Mouse (Mus musculus) MEL (cell line): ENCODE results near the gene Cpsf4. TPM values are rescaled to one million over a fixed set of nuclear protein-coding genes. Genes with fewer than 3 reads are reported as not detected.

Experiments used
- DNase-seq: peaks from one replicate; pipeline ENCODE4 v3.0.0; 2011; ENCODE audit warnings: low read depth, low spot score
- H3K27ac ChIP-seq: 2 replicates; pipeline ENCODE4 v1.5.1; 2012; ENCODE audit warnings: low read depth, mild to moderate bottlenecking, control low read depth, low read length, moderate library complexity; ENCODE audit not compliant: control insufficient read depth
- H3K27me3 ChIP-seq, 2 experiments: fragments of 150-350 bp in 1 of 2; sonication (generic) in 1 of 2; 2 replicates each; pipeline ENCODE4 v1.6.1; 2012; ENCODE audit warnings: low read length in 2 of 2, mild to moderate bottlenecking in 2 of 2, improper control_type of control experiment in 1 of 2, moderate library complexity in 1 of 2; ENCODE audit not compliant: insufficient read depth in 2 of 2, control insufficient read depth in 1 of 2
- H3K36me3 ChIP-seq, 2 experiments: 2 replicates each; pipeline ENCODE4 v1.6.1; 2012 to 2014; ENCODE audit warnings: low read length in 2 of 2, improper control_type of control experiment in 1 of 2, inconsistent platforms in 1 of 2, mild to moderate bottlenecking in 1 of 2; ENCODE audit not compliant: insufficient read depth in 2 of 2, control insufficient read depth in 1 of 2
- H3K4me1 ChIP-seq, 2 experiments: fragments of 150-350 bp in 1 of 2; sonication (generic) in 1 of 2; 2 replicates each; pipeline ENCODE4 v1.6.1; 2012; ENCODE audit warnings: low read length in 2 of 2, improper control_type of control experiment in 1 of 2, mild to moderate bottlenecking in 1 of 2; ENCODE audit not compliant: insufficient read depth in 2 of 2, control insufficient read depth in 1 of 2
- H3K4me3 ChIP-seq, 2 experiments: fragments of 150-350 bp in 1 of 2; sonication (generic) in 1 of 2; 2 replicates each; pipeline ENCODE4 v1.5.1; 2012; ENCODE audit warnings: low read depth in 2 of 2, low read length in 2 of 2, mild to moderate bottlenecking in 2 of 2, moderate library complexity in 2 of 2, control low read depth in 1 of 2, improper control_type of control experiment in 1 of 2; ENCODE audit not compliant: control insufficient read depth in 1 of 2, insufficient read depth in 1 of 2
- H3K79me2 ChIP-seq: 2 replicates; pipeline ENCODE4 v1.6.1; 2012; ENCODE audit warnings: mild to moderate bottlenecking, low read length, moderate library complexity; ENCODE audit not compliant: control insufficient read depth, poor library complexity, insufficient read depth
- H3K9ac ChIP-seq: 2 replicates; pipeline ENCODE4 v1.6.1; 2012; ENCODE audit warnings: low read depth, mild to moderate bottlenecking, control low read depth, low read length, moderate library complexity; ENCODE audit not compliant: control insufficient read depth, poor library complexity, severe bottlenecking
- H3K9me3 ChIP-seq: fragments of 150-350 bp; sonication (generic); replicated peaks from 2 replicates; pipeline ENCODE4 v1.6.1; 2012; ENCODE audit warnings: mild to moderate bottlenecking, low read length, improper control_type of control experiment, moderate library complexity; ENCODE audit not compliant: insufficient read depth
- BHLHE40 ChIP-seq: IDR thresholded peaks from 2 replicates; pipeline ENCODE4 v1.6.1; 2012; ENCODE audit warnings: low read depth, mild to moderate bottlenecking, inconsistent platforms, low read length, improper control_type of control experiment, borderline replicate concordance
- CHD1 ChIP-seq: IDR thresholded peaks from 2 replicates; pipeline ENCODE4 v1.6.1; 2012; ENCODE audit warnings: low read depth, mild to moderate bottlenecking, inconsistent platforms, low read length, improper control_type of control experiment
- CTCF ChIP-seq, 3 experiments: IDR thresholded peaks in 2 of 3; conservative IDR thresholded peaks in 1 of 3; 2 replicates each; pipeline ENCODE4 v1.5.1; 2011 to 2012; ENCODE audit warnings: low read length in 3 of 3, low read depth in 2 of 3, mild to moderate bottlenecking in 2 of 3, improper control_type of control experiment in 1 of 3, inconsistent platforms in 1 of 3, mixed read lengths in 1 of 3, moderate library complexity in 1 of 3; ENCODE audit not compliant: control insufficient read depth in 1 of 3, insufficient read depth in 1 of 3, poor library complexity in 1 of 3, severe bottlenecking in 1 of 3
- E2F4 ChIP-seq: IDR thresholded peaks from 2 replicates; pipeline ENCODE4 v1.6.1; 2011; ENCODE audit warnings: low read depth, low read length, improper control_type of control experiment, borderline replicate concordance
- ELF1 ChIP-seq: IDR thresholded peaks from 2 replicates; pipeline ENCODE4 v1.6.1; 2014; ENCODE audit warnings: low read depth, mild to moderate bottlenecking, inconsistent platforms, low read length, improper control_type of control experiment, moderate library complexity
- EP300 ChIP-seq, 2 experiments: IDR thresholded peaks; 2 replicates each; pipeline ENCODE4 v1.6.1; 2011; ENCODE audit warnings: improper control_type of control experiment in 2 of 2, low read length in 2 of 2, low read depth in 1 of 2, mild to moderate bottlenecking in 1 of 2
- ETS1 ChIP-seq: IDR thresholded peaks from 2 replicates; pipeline ENCODE4 v1.6.1; 2012; ENCODE audit warnings: low read depth, mild to moderate bottlenecking, inconsistent platforms, low read length, improper control_type of control experiment, moderate library complexity
- GATA1 ChIP-seq: IDR thresholded peaks from 2 replicates; pipeline ENCODE4 v1.6.1; 2011; ENCODE audit warnings: low read depth, low read length, improper control_type of control experiment
- JUND ChIP-seq: IDR thresholded peaks from 2 replicates; pipeline ENCODE4 v1.6.1; 2011; ENCODE audit warnings: low read depth, mild to moderate bottlenecking, improper control_type of control experiment, low read length
- KAT2A ChIP-seq: conservative IDR thresholded peaks from 2 replicates; pipeline ENCODE4 v1.6.1; 2012; ENCODE audit warnings: low read depth, low read length, improper control_type of control experiment, inconsistent platforms
- MEF2A ChIP-seq: IDR thresholded peaks from 2 replicates; pipeline ENCODE4 v1.6.1; 2014; ENCODE audit warnings: low read depth, mild to moderate bottlenecking, inconsistent platforms, low read length, improper control_type of control experiment; ENCODE audit not compliant: poor library complexity, insufficient replicate concordance, severe bottlenecking; ENCODE audit errors: extremely low read depth
- MYB ChIP-seq: IDR thresholded peaks from 2 replicates; pipeline ENCODE4 v1.6.1; 2011; ENCODE audit warnings: mild to moderate bottlenecking, low read depth, low read length, improper control_type of control experiment
- MYC ChIP-seq: IDR thresholded peaks from 2 replicates; pipeline ENCODE4 v1.6.1; 2011; ENCODE audit warnings: low read depth, mild to moderate bottlenecking, low read length, improper control_type of control experiment, moderate library complexity
- NELFE ChIP-seq: IDR thresholded peaks from 2 replicates; pipeline ENCODE4 v1.6.1; 2011; ENCODE audit warnings: low read depth, low read length, improper control_type of control experiment
- NRF1 ChIP-seq: IDR thresholded peaks from 2 replicates; pipeline ENCODE4 v1.6.1; 2014; ENCODE audit warnings: low read depth, mild to moderate bottlenecking, inconsistent platforms, low read length, improper control_type of control experiment, moderate library complexity; ENCODE audit not compliant: poor library complexity, insufficient read depth, severe bottlenecking
- POLR2A ChIP-seq, 2 experiments: IDR thresholded peaks; 2 replicates each; pipeline ENCODE4 v1.6.1; 2011 to 2012; ENCODE audit warnings: low read length in 2 of 2, mild to moderate bottlenecking in 2 of 2, control low read depth in 1 of 2, improper control_type of control experiment in 1 of 2, low read depth in 1 of 2, moderate library complexity in 1 of 2; ENCODE audit not compliant: control insufficient read depth in 1 of 2, insufficient read depth in 1 of 2, poor library complexity in 1 of 2
- POLR2AphosphoS2 ChIP-seq: IDR thresholded peaks from 2 replicates; pipeline ENCODE4 v1.6.1; 2011; ENCODE audit warnings: low read length, improper control_type of control experiment
- POLR2AphosphoS5 ChIP-seq: IDR thresholded peaks from 2 replicates; pipeline ENCODE4 v1.6.1; 2012; ENCODE audit warnings: low read depth, borderline replicate concordance, mild to moderate bottlenecking, inconsistent platforms, low read length, moderate library complexity, mixed read lengths
- RAD21 ChIP-seq: IDR thresholded peaks from 2 replicates; pipeline ENCODE4 v1.6.1; 2011; ENCODE audit warnings: mild to moderate bottlenecking, low read depth, low read length, improper control_type of control experiment
- RCOR1 ChIP-seq: IDR thresholded peaks from 2 replicates; pipeline ENCODE4 v1.6.1; 2012; ENCODE audit warnings: low read depth, mild to moderate bottlenecking, inconsistent platforms, low read length, improper control_type of control experiment
- SIN3A ChIP-seq: IDR thresholded peaks from 2 replicates; pipeline ENCODE4 v1.6.1; 2012; ENCODE audit warnings: low read length, improper control_type of control experiment, inconsistent platforms
- TAL1 ChIP-seq: IDR thresholded peaks from 2 replicates; pipeline ENCODE4 v1.6.1; 2012; ENCODE audit warnings: mild to moderate bottlenecking, inconsistent platforms, low read length, moderate library complexity, mixed read lengths
- TBP ChIP-seq: IDR thresholded peaks from 2 replicates; pipeline ENCODE4 v1.8.0; 2011; ENCODE audit warnings: low read depth, low read length, improper control_type of control experiment
- TCF12 ChIP-seq: IDR thresholded peaks from 2 replicates; pipeline ENCODE4 v1.6.1; 2014; ENCODE audit warnings: low read depth, mild to moderate bottlenecking, inconsistent platforms, low read length, improper control_type of control experiment, moderate library complexity
- UBTF ChIP-seq: IDR thresholded peaks from 2 replicates; pipeline ENCODE4 v1.6.1; 2012; ENCODE audit warnings: low read depth, mild to moderate bottlenecking, inconsistent platforms, low read length, improper control_type of control experiment, moderate library complexity, borderline replicate concordance; ENCODE audit not compliant: insufficient read depth
- USF1 ChIP-seq: IDR thresholded peaks from 2 replicates; pipeline ENCODE4 v1.6.1; 2014; ENCODE audit warnings: low read depth, mild to moderate bottlenecking, inconsistent platforms, low read length, improper control_type of control experiment, moderate library complexity
- USF2 ChIP-seq, 2 experiments: IDR thresholded peaks; 2 replicates each; pipeline ENCODE4 v1.6.1; 2011 to 2012; ENCODE audit warnings: improper control_type of control experiment in 2 of 2, low read length in 2 of 2, borderline replicate concordance in 1 of 2, inconsistent platforms in 1 of 2, low read depth in 1 of 2, mild to moderate bottlenecking in 1 of 2; ENCODE audit not compliant: insufficient read depth in 1 of 2
- ZC3H11A ChIP-seq: IDR thresholded peaks from 2 replicates; pipeline ENCODE4 v1.6.1; 2012; ENCODE audit warnings: low read depth, mild to moderate bottlenecking, inconsistent platforms, low read length, improper control_type of control experiment
- ZKSCAN1 ChIP-seq: IDR thresholded peaks from 2 replicates; pipeline ENCODE4 v1.6.1; 2012; ENCODE audit warnings: low read depth, mild to moderate bottlenecking, inconsistent platforms, low read length, improper control_type of control experiment, moderate library complexity
- ZMIZ1 ChIP-seq: IDR thresholded peaks from 2 replicates; pipeline ENCODE4 v1.6.1; 2012; ENCODE audit warnings: low read depth, mild to moderate bottlenecking, inconsistent platforms, low read length, improper control_type of control experiment, moderate library complexity
- ZNF384 ChIP-seq: IDR thresholded peaks from 2 replicates; pipeline ENCODE4 v1.6.1; 2012; ENCODE audit warnings: low read depth, mild to moderate bottlenecking, inconsistent platforms, low read length, improper control_type of control experiment
- polyA plus RNA-seq, 2 experiments: library from polyadenylated mRNA; stranded (reverse) in 1 of 2; unstranded in 1 of 2; fragments of >175 nt in 1 of 2; fragments of >200 nt in 1 of 2; gene quantifications; 2 replicates each; pipeline versions ENCODE4 v1.2.1 to v1.2.4; 2012; ENCODE audit warnings: low replicate concordance in 2 of 2, low read depth in 1 of 2; ENCODE audit not compliant: insufficient read length in 2 of 2, insufficient read depth in 1 of 2, missing spikeins in 1 of 2
- total RNA-seq: library from RNA; depleted of rRNA; stranded (reverse); fragments of 300-350 nt; gene quantifications from 2 replicates; pipeline ENCODE4 v1.2.3, GENCODE M21; 2012

The Cpsf4 gene
- total and polyA plus RNA-seq, 3 experiments, result 75.3 to 88.2 TPM; not detected in 1

DNA sequence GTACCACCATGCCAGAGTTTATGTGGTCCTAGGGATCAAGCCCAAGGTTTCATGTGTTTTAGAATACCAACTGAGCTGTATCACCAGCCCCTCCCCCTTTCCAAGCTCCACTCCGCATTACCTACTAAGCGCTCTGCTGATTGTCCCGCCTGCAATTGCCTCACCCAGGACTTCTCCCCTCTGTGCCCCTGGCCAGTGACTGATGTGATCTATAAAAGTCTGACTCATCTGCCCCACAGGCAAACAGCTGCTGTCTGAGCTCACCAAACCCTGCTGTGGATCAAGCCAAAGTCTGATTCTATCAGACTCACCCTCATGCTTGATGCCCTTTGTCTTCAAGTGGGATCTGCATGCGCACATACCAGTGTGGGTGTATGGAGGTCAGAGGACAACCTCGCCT is 55.8 kb downstream of the Cpsf4 start (continued):
- peak; percentile 24 for TF ChIP-seq RCOR1
- 0 out of 4 replicates have a peak, but pooled peaks of 1 of the 2 experiments have one; percentile 33 for TF ChIP-seq POLR2A (IDR thresholded peaks at IDR 0.05; ENCODE audit: control insufficient read depth in 1 of 2, insufficient read depth in 1 of 2, low read depth in 1 of 2, low read length in 2 of 2, poor library complexity in 1 of 2)
- no peak for TF ChIP-seq ZMIZ1
- no peak for TF ChIP-seq KAT2A
- no peak for TF ChIP-seq USF1
- TF ChIP-seq UBTF, result no peak
- TF ChIP-seq TBP, result peak; percentile 15; the same call in 1 of the 2 replicates
- TF ChIP-seq USF2 (IDR thresholded peaks at IDR 0.05; ENCODE audit: borderline replicate concordance in 1 of 2, insufficient read depth in 1 of 2, low read depth in 1 of 2, low read length in 2 of 2), result no peak
- TF ChIP-seq CTCF (IDR thresholded peaks at IDR 0.05 in 2 of 3, conservative IDR thresholded peaks at IDR 0.05 in 1 of 3; ENCODE audit: control insufficient read depth in 1 of 3, insufficient read depth in 1 of 3, low read depth in 2 of 3, low read length in 3 of 3, poor library complexity in 1 of 3, severe bottlenecking in 1 of 3), result no peak

DNA sequence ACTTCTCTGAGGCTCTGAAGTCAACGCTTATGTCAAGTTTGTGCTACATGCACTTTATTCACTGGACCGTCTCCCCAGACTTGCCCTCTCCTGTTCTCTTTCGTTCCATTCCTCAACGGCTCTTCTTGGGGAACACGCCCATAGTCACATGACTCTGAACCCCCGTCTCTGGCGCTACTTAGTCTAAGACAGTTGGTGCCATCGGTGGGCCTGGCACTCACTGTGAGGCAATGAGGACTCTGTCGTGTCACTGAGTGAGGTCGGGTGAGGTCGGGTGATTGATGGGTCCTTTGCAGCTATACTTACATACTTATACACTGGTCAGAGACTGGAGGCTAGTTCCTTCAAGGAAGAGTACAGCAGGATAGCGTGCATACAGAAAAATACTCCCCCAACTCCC is 56.4 kb downstream of the Cpsf4 start:
- peak overlapping the region; percentile 64 to 76 for H3K4me3 ChIP-seq
- TF ChIP-seq POLR2AphosphoS2 (peak; percentile 75), CHD1 (no peak; the same call in 1 of the 2 replicates), GATA1 (no peak), RAD21 (no peak), POLR2AphosphoS5 (peak; percentile 85; the same call in 1 of the 2 replicates), USF1 (peak; percentile 96), MEF2A (no peak), ZNF384 (no peak; the same call in 1 of the 2 replicates), TAL1 (no peak), ZKSCAN1 (0 out of 2 replicates have a peak, but pooled peaks have one; percentile 58), CTCF (IDR thresholded peaks at IDR 0.05 in 2 of 3, conservative IDR thresholded peaks at IDR 0.05 in 1 of 3; ENCODE audit: control insufficient read depth in 1 of 3, insufficient read depth in 1 of 3, low read depth in 2 of 3, low read length in 3 of 3, poor library complexity in 1 of 3, severe bottlenecking in 1 of 3) (no peak), POLR2A (IDR thresholded peaks at IDR 0.05; ENCODE audit: control insufficient read depth in 1 of 2, insufficient read depth in 1 of 2, low read depth in 1 of 2, low read length in 2 of 2, poor library complexity in 1 of 2) (peak in 1 of 2 experiments; percentile 72; a peak in 2 of 4 replicates), EP300 (IDR thresholded peaks at IDR 0.05; ENCODE audit: low read depth in 1 of 2, low read length in 2 of 2) (peak in 1 of 2 experiments; percentile 74; a peak in 3 of 4 replicates), TBP (no peak; the same call in 1 of the 2 replicates), MYB (peak; percentile 77), NRF1 (0 out of 2 replicates have a peak, but pooled peaks have one; percentile 17), BHLHE40 (peak; percentile 72; the same call in 1 of the 2 replicates), E2F4 (0 out of 2 replicates have a peak, but pooled peaks have one; percentile 35), NELFE (peak; percentile 71; the same call in 1 of the 2 replicates), MYC (no peak), ETS1 (peak; percentile 64), ELF1 (peak; percentile 31; the same call in 1 of the 2 replicates), ZC3H11A (no peak), TCF12 (peak; percentile 59), SIN3A (peak; percentile 63), USF2 (IDR thresholded peaks at IDR 0.05; ENCODE audit: borderline replicate concordance in 1 of 2, insufficient read depth in 1 of 2, low read depth in 1 of 2, low read length in 2 of 2) (peak in 1 of 2 experiments; percentile 62; a peak in 2 of 4 replicates), JUND (no peak), ZMIZ1 (peak; percentile 91)

More for the DNA sequence above, 56.4 kb downstream of the Cpsf4 start:
- Histone ChIP-seq H3K4me1 (peaks cover 3 to 16% of the 10 kb centered on the region in 2 experiments; a peak in 3 of 4 replicates), H3K27me3 (no peaks in the 10 kb centered on the region), H3K9ac (peak overlapping the region; percentile 72), H3K27ac (peak overlapping the region; percentile 98), H3K36me3 (peaks cover 0 to 3% of the 10 kb centered on the region in 2 experiments; a peak in 3 of 4 replicates), H3K9me3 (no peaks in the 10 kb centered on the region), H3K79me2 (no peaks in the 10 kb centered on the region; the same call in 1 of the 2 replicates)
- DNase-seq, result peak; percentile 91
